Mouse (Mus musculus): ENCODE results near the gene Tpte. TPM values are rescaled to one million over a fixed set of nuclear protein-coding genes. Genes with fewer than 3 reads are reported as not detected.

Tpte gene
- total RNA-seq, 2 experiments from 2014 or later: not detected

DNA sequence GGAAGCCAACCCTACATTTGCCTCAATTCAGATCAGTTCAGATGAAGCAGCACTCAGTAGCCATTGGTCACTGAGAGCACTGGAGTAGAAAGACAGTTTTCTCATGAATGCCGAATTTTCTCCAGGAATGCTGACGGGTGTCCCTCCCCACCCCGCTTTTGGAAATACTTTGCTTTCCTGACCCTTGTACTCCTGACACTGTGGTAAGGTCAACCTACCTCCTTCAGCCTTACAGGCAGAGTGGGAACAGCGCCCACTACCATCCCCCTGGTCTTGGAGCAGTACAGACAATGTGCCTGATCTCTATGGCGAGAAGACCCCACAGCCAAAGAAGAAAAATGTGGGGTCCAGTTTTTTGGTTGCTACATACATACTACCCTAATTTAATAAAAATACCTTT is 93.1 kb downstream of the Tpte start:
- DNase-seq (ENCODE audit: low spot score): no peak

DNA sequence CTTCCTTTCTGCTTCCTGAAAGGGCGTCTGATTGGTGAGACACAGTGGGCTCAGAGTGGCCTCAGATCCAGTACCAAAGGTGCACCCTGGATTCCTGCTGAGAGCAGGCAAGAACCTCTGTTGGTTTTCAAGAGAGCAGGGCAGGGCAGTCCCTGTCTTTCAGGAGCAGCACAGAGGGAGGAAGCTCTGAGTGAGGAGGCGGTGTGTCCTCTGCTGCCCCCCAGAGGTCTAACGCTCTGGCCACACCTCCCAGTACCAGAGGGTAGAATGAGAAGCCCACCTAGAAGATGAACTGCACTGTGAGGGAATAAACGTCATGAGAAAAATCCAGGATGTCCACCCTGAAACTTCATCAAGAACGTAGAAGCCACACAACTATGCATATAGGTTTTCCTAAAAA is 93.7 kb downstream of the Tpte start:
- peak; percentile 27 for DNase-seq (ENCODE audit: low spot score)

DNA sequence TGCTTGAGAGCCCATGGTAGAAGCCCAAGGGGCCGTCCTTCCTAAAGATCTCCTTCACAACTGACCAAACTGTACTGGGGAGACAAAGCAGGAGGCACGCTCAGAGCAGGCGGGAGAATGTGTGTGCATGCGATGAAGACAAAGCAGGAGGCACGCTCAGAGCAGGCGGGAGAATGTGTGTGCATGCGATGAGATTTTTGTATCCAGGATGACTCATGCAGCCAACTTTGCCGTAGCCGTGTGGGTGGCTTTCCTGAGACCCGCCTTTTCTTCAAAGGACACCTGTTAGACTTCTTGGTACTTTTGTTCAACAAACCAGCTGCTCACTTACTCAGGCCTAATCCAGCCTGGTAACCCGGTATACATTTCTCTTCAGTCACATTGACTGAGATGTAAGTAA is 97.7 kb downstream of the Tpte start:
- no peak for DNase-seq (ENCODE audit: low spot score)

DNA sequence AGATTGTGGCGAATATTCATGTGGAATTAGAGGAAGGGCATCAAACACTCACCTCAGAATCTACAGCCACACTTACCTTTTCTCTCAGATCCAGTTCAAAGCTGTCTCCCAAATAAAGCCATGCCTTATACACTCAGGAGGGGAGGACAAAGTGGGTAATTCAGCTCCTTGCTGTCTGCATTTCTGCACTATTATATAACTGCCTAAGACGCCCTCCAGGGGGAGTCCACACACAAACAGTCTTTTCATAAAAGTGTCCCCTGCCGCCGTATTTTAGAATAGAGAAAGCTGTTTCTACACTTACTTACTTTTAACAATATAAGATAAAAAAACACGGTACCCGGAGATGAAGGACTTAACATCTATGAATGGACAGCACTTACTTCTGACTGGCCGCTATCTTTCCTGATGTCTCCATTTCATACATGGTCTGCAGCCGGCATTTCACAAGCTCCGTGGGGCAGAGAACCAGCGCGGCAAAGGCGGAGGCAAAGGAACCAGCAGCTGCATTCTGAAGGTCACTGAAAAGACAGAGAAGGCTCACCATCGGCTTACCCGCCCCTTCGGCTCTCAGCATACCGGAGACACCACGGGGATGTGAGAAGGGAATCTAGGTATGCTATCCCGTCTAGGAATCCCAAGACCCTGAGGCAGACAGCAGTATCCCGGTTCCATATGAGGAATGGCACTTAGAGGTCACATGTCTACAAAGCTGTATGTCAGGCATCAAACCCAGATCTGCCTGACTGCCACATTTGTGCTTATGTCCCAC is 99.8 kb downstream of the Tpte start:
- DNase-seq (ENCODE audit: low spot score): no peak

DNA sequence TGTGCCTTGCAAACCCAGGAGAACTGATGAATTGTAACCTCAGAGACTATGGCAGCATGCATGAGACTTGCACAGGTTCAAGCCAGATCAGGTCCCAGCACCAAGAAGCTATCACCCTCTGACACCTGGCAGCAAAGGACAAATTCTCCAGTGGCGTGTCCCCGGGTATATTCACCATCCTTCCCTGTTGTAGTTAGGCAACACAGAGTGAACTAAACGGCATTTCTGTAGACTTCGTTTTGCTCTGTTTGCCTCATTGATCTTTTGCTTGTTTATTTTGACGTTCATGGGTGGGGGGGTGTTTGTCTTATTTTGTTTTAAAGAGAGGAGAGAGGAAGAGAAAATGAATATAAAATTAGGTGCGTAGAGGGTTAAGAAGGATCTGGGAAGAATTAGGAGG is 101.9 kb downstream of the Tpte start:
- DNase-seq (ENCODE audit: low spot score): no peak

DNA sequence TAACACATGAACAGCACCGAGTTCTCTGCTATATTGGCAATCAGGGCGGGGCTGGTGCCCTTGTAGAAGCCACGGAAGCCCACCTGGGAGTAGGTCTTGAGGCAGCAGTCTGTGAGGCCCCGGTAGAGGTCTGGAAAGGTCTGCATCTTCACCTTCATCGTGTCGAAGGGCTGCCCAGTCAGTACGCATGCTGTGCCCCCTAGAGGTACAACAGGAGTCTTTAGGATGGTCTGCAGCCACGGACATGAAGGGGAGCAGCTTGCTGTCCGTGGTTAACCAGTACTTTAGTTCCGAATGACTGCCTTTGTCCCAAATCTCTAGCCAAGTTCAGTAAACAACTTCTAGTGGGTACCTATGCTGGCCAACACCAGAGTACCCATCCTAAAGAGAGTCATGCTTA is 106.6 kb downstream of the Tpte start:
- no peak for DNase-seq (ENCODE audit: low spot score)

DNA sequence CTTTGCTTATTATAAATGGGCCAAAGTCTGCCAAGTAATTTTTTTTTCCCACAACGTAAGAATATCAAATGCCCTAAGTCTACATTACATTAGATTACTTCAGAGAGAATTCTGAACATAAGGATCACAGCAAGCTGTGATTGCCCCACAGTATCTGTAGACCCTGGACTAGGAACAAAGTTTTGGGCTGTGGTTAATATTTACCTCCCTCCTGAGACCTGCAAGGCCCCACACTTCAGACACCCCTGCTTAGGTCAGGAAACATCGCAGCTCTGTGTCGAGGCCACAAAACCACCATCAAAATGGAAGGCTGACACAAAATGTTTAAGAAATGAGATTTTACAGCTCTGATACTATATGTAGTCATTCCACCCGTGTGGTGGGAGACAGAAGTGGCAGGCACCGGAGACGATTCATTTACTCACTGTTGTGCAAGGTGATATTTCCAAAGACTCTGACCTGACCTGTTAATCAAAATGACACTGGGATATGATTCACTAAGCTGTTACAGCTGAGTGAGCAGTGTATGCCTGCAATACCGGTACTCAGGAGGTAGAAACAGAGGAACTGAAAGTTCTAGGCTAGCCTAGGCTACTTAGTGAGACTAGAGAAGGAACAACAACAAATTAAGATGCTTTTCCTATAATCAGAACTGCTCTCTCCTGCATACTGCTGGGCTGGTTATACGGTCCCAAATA is 107.7 kb downstream of the Tpte start:
- no peak for DNase-seq (ENCODE audit: low spot score)

DNA sequence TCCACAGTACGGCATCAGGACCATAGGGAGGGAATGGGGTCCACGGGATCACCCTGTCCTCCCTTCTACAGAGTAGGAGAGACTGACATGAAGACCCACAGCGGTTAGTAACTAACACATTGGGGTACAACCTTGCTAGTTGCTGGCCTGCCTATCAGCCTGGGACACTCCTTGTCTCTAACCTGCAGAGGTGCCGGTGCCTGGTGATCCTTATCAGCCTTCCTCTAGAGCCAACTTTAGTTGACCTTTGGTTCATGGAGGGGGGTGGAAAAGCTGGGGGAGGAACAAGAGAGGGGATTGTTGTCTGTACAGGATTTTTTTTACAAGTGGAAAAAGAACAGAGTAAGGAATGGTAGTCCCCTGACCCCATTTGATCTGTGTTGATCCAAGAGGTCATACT is 111.2 kb downstream of the Tpte start:
- DNase-seq (ENCODE audit: low spot score): no peak

DNA sequence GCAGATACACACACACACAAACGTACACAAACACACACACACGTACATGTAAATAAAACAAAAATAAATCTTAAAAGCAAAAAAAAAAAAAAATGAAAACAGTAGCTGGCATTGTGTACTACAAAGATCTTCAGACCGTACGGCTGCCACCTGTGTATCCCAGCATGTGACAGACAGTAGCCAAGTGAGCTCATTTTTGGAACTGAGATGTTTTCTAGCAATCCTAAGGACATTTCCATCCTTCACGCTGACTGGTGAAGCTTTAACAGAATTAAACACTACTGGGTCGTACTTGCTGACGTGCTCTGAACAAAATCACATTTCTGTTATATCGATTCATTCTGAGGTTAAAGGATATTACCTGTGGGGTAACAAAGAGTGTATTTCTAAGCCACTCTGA is 112.0 kb downstream of the Tpte start:
- no peak for DNase-seq (ENCODE audit: low spot score)

DNA sequence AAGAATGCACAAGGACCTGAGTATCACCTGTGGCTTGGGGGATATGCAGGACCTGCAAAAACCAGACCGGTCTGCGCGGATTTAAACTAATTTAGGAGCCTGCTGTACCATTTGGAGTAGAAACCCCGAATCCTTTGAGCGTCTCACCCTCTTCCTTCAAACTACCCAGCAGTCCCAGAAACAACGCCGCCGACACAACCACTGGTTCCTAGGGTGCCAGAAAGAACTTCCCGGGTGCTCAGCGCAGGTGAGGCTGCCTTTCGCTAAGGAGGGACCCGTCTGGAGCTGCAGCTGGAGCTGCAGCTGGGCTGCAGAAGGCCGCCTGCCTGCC is 114.5 kb downstream of the Tpte start:
- DNase-seq (ENCODE audit: low spot score): no peak

DNA sequence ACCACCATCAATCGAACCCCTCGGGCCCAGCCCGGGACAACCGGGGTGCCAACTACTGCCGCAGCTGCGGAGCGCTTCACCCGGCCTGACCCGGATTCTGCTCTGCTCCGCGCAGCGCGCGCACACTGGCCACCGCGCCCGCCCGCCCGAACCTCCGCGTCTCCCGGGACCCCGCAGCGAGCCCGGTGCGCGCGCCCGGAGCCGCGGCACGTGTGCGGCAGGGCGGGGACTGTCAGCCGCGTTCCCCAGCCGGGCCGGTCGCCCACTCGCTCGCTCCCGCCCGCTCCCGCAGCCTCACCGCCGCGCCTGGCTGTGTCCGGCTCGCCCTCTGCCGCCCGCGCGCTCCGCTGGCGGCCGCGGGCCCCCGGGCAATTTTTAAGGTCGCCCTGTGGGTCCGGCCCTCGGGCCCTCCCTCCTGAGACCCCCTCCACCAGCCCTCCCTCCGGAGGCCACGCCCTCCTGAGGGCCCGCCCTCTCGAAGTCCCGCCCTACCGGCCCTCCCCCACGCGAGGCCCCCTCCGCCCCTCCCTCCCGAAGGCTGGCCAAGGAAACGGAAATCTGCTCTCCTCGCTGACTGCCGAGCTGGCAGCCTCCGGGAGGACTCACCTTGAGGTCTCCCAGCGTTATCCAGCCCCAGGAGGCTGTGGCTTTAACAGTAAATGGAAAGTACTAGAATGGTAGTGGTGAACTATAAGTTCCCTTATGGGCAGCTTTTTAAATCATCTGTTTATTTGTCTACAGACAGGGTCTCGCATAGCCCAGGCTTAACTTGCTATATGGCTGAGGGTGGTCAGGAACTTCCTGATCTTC is 115.1 kb downstream of the Tpte start, which contains the start of gene Slc25a15:
Gene Slc25a15 (minus strand): TSS at position 456 of the 810 bp plus-strand sequence.
- peak; percentile 91 for DNase-seq (ENCODE audit: low spot score)

DNA sequence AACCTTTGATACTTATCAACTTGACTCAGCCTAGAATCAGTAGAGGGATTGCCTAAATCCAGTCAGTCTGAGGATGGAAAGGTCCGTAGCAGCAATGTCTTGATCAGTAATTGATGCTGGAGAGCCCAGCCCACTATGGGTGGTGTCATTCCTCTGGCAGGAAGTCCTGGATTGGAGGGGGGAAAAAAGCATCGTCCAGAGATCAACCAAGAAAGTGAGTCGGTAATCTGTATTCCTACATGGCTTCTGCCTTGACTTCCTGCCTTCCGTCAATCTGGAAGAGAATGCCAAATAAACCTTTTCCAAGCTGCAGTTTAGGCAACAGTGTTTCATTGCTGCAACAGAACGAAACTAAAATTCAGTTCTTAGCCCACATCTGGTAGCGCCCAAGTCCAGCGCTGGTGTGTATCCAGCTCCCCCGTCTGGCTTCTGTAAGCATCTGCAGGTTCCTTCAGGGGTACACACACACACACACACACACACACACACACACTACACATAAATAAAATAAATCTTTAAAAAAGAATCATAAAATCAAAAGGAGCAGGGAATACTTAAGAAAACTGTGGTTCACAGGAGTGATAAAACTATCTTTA is 116.1 kb downstream of the Tpte start:
- no peak for DNase-seq (ENCODE audit: low spot score)

DNA sequence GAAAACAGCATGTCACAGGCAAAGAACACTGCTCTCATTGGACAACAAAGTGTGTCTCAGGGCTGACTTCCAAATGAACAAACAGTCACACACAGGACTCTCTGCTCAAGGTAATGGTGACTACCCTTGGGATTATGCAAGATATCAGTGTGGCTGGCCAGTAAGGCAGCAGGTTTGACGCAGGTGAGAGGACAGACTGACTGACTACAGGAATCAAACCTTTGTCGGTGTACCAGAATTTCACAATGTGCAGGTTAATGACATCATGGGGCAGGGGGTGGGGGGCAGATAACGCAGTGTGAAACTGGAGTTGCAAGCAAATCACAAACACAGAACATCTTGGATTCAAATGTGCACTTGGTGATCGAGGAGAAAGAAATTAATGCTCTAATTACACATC is 117.4 kb downstream of the Tpte start:
- DNase-seq (ENCODE audit: low spot score): no peak

DNA sequence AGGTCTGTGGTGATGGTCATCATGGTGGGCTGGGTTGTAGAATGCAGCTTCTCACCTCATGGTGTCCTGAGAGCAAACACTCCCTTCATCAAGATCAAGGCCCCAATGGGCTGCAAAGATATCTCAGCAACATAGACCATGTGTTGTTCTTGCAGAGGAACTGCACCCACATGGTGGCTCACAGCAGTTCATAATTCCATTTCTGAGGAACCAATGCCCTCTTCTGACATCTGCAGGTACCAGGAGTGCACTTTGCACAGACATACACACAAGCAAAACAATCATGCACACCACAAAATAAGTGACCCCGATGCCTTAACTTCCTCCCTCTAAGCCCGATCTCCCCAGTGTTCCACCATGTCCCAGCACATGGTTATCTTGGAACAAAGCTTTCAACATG is 120.0 kb downstream of the Tpte start:
- no peak for DNase-seq (ENCODE audit: low spot score)

DNA sequence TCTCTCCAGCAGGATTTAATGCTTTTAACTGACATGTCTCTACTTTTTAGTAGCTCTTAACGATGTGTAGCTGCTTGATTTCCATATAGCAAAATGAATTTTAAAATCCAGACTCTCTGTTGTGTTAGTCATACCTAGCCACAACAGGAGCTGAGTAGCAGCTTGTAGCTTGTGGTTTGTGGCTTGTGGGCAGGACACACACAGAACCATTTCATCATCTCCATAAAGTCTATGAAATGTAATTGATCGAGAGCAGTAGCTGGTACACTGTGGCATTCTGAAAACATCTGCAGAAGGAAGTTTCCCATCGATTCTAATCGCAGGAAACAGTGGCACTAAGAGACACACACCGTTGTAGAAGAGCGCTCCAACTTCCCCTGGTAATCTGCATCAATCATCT is 122.5 kb downstream of the Tpte start:
- no peak for DNase-seq (ENCODE audit: low spot score)

DNA sequence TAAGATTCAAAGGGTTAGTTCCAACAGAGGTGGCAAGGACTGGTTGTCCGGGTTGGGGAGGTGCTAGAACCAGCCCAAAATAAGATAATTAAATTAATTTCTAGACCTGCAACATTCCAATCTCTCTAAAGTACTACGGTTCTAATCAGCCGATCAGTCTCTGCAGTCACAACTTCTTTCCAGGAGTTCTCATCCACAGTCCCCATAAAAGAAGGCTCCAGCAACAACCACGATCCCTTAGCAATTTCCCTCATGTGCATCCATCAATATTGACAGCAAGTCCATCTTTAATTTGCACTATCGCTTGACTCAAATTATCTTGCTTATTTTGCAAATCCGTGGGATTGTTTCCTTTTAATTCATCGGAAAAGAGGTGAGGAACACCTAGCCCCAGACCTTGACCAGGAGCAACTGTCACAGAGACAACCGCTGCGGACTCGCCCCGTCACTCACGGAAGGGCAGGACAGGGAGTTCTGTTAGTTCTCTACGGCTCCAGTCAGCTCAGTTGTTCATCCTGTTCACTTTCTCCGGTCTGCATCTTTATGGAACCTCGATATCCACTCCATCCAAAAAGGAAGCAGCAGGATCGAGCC is 127.5 kb downstream of the Tpte start:
- DNase-seq (ENCODE audit: low spot score): no peak

DNA sequence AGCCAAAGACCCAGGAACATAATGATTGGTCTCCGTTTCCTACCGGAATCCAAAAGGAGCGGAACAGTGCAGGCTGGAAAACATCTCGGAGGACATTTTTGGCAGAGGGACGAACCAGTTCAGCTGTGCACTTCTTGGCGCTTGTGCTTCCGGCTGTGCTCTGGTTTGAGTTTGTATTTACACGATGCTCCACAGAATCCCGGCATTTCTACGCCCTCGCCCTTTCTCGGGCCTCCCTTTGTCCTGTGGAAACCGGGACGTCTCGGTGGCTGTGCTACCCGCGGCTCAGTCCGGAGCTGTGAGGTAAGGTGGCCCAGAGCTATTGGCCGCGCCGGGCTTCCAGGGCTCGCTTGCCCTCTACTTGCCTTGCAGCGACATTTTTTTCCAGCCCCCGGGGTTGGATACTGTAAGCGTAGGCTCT is 128.1 kb downstream of the Tpte start, which contains the start of gene Mrps31:
Gene Mrps31 (plus strand): TSS at position 80 of the 421 bp plus-strand sequence.
- peak; percentile 91 for DNase-seq (ENCODE audit: low spot score)

DNA sequence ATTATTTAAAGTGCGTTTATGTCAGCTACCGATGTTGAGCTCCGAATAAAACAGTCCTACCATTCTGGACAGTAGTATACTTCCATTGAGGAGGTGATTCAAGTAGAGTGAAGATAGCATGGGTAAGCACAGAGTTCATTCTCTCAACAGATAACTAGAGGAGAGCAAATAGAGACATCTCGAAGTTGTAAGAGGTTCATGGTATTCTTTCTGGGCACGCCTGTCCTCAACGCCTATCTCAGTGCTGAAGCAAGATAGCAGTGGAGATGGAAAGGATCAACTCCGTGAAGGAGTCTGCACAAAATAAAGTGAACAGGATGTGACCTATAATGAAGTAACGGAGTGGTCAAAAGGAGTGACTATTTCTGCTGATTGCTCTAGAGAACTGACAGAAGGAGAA is 128.7 kb downstream of the Tpte start:
- no peak for DNase-seq (ENCODE audit: low spot score)

All from gastrocnemius, adult 18-20 months (tissue).